Mouse (Mus musculus): ENCODE measurements around the gene Dcun1d2.
"Not testable (repeated sequence)": the region's sequence is repeated elsewhere in the genome, so short reads cannot be mapped to it uniquely, and the experiment has no call there.

Gene Dcun1d2

DNA sequence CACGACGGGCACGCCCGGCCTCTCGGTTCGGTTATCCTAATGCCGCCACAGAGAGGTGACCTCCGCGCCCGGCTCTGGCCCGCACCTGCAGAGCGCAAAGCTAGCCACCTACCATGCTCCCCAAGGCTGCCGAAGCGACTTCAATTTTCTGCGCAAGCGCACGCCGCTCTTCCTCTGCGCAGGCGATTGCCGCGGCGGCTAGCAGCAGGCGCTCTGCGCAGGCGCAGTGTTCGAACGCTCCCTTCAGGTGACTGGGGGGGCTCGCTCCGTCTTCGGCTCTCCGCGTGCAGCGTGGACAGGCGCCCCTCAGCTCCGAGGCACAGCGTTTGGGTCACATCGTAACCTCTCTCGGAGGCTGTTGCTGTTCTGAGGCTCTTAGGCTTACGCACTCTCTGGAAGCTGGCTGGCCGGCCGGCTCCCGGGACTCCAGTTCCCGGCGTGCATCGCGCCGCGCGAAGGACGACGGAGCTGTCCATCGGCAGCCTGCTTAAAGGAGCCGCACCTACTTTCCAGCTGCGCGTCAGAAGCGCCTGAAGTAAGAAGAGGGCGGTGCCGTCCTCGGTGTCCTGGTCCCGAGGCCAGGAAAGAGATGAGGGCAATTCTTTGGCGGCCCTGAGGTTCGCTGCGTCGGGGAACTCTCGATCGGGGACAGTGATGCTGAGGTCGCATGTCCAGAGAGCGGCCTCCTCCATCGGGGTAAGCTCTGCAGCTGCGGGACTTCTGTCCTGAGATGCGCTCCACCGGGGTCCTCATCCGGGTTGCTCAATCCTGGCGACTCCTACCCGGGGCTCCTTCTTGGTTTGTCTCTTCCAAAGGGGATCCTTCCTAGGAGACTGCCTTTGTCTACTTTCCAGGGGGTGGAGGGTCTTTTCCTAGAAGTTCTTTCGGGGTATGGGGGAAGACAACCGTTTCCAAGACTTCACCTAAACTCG is at the start of gene Dcun1d2, which contains the start of gene Tmco3:
Gene Dcun1d2, minus strand, starts transcription at position 440 of the 932 bp plus-strand sequence.
Gene Tmco3, plus strand, starts transcription at position 499 of the 932 bp plus-strand sequence.
- CTCF ChIA-PET = no interaction called here

GRCm38 (mm10) chr8:13337678-13338077 is 49.7 kb upstream of the Dcun1d2 start:
- CTCF ChIA-PET = no interaction called here

DNA sequence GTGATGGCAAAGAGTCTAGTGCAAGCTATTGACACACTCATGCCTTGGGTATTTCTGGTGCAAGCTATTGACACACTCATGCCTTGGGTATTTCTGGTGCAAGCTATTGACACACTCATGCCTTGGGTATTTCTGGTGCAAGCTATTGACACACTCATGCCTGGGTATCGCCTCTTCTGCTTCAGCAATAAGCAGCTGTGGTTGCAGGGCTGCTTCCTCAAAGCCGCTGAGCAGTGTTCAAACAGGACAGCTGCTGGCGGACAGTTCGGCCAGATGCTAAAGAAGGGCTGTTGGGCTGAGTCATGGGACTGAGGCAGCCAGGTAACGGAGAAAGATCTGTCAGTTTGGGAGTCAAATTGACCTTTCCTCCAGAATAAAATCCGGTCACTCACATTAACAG is 49.3 kb upstream of the Dcun1d2 start:
- CTCF ChIA-PET = not testable (repeated sequence)

DNA sequence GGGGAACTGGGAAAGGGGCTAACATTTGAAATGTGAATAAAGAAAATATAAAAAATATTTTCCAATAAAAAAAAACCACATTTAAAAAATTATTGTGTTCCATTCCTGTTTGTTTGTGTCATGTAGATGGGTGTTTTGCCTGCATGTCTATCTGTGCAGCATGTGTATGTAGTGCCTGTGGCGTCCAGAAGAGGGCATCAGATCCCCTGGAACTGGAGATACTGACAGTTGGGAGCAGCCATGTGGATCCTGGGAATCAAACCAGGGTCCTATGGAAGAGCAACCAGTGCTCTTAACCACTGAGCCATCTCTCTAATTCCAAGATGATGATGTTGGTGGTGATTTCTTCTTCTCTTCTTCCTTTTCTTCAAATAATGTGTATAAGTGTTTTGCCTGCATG is 46.7 kb upstream of the Dcun1d2 start:
- CTCF ChIA-PET = no interaction called here

DNA sequence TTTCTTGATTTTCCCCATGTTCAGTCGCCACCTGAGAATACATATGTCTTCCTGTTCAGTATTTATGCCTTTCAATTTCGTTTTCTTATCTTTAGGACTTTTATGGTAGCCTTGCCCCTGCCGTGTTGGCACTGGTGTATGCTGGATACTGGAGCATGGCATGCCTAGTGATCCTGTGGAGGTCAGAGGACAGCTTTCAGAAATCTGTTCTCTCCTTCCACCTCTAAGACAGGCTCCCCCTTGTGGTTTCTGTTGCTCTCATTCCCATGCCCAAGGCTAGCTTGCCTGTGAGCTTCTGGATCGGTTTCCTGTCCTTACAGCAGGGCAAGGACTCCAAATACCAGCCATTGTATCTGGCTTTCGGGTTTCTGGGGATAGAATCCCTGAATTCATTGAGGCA is 38.7 kb upstream of the Dcun1d2 start:
- CTCF ChIA-PET = no interaction called here

DNA sequence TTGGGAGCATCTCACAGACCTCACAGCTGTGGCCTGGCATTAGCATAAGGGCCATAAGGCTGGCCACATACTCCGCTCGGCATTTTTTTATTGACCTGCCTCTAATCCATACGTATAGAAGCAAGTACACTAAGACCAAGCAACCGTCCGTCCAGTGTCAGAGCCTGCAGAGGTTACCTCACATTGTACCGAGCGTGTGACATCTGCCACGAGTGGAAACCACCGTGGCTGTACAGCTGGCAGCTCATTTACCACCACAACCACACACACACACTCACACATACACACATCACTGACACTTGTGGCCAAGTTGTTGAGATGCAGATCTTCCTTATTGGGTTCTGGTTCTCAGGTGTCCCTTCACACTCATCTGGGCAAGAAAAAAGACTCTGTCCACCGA is 28.7 kb upstream of the Dcun1d2 start:
- CTCF ChIA-PET = no interaction called here

DNA sequence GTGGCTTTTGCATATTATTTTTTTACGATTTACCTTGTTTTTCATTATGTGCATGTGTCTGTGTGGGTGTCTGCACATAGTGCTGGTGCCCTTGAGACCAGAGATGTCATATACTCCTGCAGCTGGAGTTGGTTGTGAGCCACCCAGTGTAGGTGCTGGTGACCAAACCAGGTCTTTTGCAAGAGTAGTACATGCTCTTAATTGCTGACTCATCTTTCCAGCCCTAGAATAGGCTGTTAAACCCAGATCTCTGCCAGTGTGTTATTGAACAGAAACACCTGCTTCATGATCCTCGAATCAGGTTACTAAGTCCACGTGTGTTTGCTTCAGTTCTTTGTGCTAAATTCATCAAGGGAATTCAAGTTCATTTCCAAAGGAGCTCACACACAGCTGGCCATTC is 27.0 kb upstream of the Dcun1d2 start:
- CTCF ChIA-PET = no interaction called here

DNA sequence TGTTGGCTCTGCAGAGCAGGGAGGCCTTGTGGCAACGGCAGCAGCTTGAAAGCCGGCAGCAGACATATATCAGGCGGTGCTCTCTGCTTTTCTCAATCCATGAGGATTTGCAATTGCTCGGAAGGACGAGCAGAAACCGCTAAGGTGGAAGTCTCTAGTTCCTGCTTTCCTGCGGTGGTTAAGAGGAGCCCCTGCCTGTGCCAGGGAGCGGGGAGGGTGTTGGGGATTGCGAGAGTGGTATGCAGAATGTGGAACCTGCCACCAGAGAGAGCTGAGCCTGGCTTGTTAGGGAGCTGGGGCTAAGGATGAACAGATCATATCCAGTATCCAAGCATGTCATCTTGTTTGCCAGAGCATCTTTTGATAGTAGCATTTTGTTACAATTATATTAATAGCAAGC is 19.0 kb upstream of the Dcun1d2 start:
- CTCF ChIA-PET = no interaction called here

DNA sequence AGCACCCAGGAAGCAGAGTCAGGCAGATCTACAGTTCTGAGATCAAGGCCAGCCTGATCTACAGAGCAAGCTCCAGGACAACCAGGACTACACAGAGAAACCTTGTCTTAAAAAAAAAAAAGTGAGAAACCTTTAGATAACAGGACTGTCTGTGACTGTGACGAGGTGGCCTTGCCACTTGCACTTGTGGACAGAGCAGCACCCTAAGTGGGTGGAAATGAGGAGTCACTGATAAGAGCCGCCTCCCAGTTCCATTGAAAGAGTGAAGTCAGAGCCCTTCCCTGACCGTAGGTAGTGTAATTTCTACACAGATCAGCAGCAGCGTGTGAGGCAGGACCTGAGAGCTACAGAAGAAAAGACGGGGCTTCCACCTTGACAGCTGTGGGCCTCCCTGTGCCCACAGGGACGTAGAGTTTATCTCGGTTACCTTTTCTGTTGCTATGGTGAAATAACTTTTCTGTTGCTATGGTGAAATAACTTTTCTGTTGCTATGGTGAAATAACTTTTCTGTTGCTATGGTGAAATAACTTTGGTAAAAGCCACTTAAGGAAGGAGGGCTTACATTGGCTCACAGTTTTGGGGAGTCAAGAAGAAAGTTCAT is 18.5 kb upstream of the Dcun1d2 start:
- CTCF ChIA-PET = no interaction called here

- CTCF ChIA-PET = no interaction called here
Measured at GRCm38 (mm10) chr8:13305884-13306283, 18.0 kb upstream of the Dcun1d2 start.

DNA sequence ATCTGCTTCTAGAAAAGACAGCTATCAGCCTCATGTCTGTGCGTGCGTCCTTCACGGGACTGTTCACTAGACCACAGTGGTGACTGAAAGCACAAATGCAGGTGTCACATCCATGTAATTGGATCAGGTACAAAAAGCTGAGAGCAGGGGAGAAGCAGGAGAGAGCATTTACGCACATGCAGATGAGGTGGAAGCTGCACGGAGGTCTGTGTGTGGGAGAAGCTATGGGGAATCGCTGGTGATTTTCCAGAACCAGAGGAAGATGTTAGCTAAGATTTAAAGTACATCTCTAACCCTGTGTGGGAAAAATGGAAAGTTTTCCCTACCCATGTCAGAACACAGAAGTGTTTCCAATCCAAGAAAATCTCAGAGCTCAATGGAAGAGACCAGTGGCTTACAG is 17.5 kb upstream of the Dcun1d2 start:
- CTCF ChIA-PET = no interaction called here

DNA sequence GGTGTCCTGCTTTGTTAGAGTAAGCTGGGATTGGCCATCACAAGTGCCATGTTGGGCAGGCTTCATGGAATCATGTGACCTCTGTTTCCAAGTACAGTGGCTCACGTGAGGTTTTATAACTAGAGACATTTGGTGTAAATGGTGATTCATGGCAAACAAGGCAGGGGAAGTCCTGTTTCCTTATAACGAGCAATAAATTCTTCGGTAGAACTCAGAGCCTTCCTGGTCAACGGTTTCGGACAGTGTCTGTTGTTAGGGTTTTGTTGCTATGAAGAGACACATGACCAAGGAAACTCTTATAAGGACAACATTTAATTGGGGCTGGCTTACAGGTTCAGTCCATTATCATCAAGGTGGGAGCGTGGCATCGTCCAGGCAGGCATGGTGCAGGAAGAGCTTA is 13.1 kb upstream of the Dcun1d2 start:
- CTCF ChIA-PET = no interaction called here

GRCm38 (mm10) chr8:13299571-13299970 is 11.6 kb upstream of the Dcun1d2 start:
- CTCF ChIA-PET = no interaction called here

DNA sequence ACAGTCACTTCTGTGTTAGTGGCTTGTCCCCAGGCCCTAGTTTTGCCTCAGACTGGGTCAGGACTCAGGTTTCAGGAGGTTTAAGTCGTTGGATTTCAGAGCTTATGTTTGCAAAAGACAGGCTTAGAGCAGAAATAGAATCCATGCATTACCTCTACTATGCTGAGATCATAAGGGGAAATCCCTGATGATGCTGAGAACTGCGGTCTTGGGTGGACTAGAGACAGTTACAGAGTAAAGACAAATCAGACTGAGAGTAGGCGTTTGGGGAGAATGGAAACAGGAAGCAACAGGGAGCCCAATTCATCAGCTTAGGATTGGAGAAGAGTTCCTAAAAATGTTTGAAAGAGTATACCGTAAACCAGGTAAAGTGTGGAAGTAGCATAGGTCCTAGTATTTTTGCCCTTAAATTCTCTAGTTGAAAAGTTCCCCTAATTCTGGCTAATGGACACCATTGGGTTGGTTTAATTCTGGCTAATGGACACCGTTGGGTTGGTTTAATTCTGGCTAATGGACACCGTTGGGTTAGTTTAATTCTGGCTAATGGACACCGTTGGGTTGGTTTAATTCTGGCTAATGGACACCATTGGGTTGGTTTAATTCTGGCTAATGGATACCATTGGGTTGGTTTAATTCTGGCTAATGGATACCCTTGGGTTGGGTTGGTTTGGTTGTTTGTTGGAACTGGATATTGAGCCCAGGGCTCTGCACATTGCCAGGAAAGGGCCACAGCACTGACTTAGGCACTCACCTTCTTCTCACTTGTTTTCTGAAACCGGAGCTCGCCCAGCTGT is 5.9 kb upstream of the Dcun1d2 start:
- CTCF ChIA-PET = no interaction called here

DNA sequence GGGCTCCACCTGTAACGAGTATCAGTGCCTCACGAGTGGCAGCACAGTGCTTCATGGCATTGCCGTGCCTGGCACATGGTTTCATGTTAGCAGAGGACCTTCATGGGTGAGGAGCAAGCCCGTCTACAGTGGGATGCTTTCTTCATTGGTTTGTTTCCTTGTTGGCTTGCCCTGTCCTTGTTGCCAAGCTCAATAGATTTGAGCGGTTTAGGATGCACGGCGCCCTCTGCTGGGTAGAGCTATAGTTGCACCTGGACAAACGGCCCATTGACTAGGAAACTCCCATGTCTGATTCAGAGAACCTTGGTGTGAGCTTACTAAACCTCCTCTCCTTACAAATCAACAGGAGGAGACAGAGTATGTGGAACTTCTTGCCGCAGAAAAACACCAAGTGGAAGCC is 4.4 kb upstream of the Dcun1d2 start:
- CTCF ChIA-PET = no interaction called here

- CTCF ChIA-PET = interaction anchor here (0.8 kb wide), 1 partner anchor 123 kb away, joined by 4 read pairs; no protein-coding TSS in a partner anchor
Measured at GRCm38 (mm10) chr8:13288646-13289045, 715 bp upstream of the Dcun1d2 start.

- CTCF ChIA-PET = no interaction called here
Measured at GRCm38 (mm10) chr8:13287304-13287691, 633 bp downstream of the Dcun1d2 start.

- CTCF ChIA-PET = no interaction called here
Measured at GRCm38 (mm10) chr8:13283200-13283599, 4.7 kb downstream of the Dcun1d2 start.

DNA sequence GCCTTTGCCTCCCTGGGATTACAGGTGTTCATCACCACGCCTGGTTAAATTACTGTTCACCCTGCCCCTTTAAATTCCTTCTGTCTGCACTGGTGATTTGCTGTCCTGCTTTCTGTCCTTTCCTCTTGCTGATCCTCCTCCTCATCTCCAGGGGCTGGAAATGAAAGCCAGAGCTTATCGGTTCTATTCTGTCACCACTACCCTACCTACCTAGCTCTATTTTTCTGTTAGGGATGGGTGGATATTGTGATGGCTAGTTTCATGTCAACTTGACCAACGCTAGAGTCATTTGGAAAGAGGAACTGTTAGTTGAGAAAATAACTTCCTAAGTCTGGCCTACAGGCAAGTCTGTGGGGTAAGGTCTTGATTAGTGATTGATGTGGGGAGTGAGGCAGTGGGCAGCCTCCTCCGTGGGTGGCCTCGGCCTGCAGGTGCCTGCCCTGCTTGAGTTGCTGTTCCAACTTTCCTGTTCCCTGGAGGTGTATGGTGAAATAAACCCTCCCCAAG is 10.9 kb downstream of the Dcun1d2 start:
- CTCF ChIA-PET = no interaction called here

GRCm38 (mm10) chr8:13272834-13273233 is 15.1 kb downstream of the Dcun1d2 start:
- CTCF ChIA-PET = no interaction called here

DNA sequence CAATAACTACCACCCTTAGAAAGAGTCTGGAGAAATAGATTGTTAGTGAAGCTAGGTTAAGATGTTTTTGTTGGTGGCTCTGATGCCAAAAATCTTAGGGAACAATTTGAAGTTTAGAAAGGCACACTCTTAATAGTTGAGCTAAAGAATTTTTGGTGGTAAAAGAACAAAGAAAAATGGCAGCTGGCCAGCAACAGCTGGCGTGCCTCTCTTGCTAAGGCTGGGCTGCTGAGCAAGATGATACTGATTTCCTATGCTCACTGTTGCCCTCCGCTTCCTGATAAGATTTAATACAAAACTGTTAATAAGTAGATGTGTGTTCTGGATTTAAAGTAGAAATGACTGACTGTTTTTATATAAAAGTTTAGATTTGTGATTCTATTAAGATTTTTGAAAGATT is 20.4 kb downstream of the Dcun1d2 start:
- CTCF ChIA-PET = no interaction called here

DNA sequence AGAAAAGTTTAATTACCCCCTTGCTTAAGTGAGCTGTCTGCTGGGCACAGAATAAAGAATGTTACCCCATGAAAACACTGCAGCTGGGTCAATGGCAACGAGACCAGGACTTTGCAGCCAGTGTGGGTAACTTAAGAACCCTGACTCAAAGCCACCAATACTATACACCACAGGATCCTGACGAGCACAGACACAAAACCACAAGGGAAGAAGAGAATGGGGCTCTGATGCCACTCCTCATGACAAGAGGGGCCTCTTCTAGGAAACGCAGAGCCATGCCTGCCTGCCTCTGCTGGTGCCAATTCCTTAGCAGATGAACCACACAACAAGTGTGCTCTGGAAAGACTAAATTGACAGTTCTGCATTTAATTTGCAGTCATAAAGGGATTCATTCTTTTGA is 24.6 kb downstream of the Dcun1d2 start:
- CTCF ChIA-PET = no interaction called here

GRCm38 (mm10) chr8:13254019-13254418 is 33.9 kb downstream of the Dcun1d2 start, which contains the start of gene Adprhl1:
TSS of gene Adprhl1 (minus strand) at chr8:13254162.
- CTCF ChIA-PET = no interaction called here
